Mouse (Mus musculus): ENCODE data around the gene Sephs1. TPM values are rescaled to one million over a fixed set of nuclear protein-coding genes. Genes with fewer than 3 reads are reported as not detected.

The Sephs1 gene
- total RNA-seq (2014; rRNA removed; ENCODE audit: low replicate concordance) (30.7 and 43.8 TPM in 2 replicates), polyA plus RNA-seq (2015; fragmentation: Nextera tagmentation; extraction: Ambion mirVana) (20.9 TPM in 2 replicates)

- H3K9ac ChIP-seq (replicated peaks; ENCODE audit: low read depth, low read length) = peak within 1 kb of the TSS; percentile 99
- H3K27ac ChIP-seq (ENCODE audit: low read depth) = peak within 1 kb of the TSS; percentile 100
- peak within 1 kb of the TSS; percentile 85 for H3K4me2 ChIP-seq (ENCODE audit: low read depth, low read length)
- TF ChIP-seq CTCF (IDR thresholded peaks at IDR 0.05; ENCODE audit: low read depth) = no peak
- TF ChIP-seq EP300 (IDR thresholded peaks at IDR 0.05; ENCODE audit: low read depth) = no peak
- under 1% methylated on average over 69 of the region's 115 CpGs for WGBS
- peaks cover 9% of the 10 kb centered on the region; the same call in 1 of the 2 replicates for H3K36me3 ChIP-seq (replicated peaks; ENCODE audit: control insufficient read depth, insufficient read depth, low read length)
- peak; percentile 85 for DNase-seq (ENCODE audit: low spot score)
- peak within 1 kb of the TSS; percentile 97 for H3K4me3 ChIP-seq (ENCODE audit: low read depth, low read length)
- no peaks in the 10 kb centered on the region for H3K9me3 ChIP-seq (replicated peaks; ENCODE audit: control insufficient read depth, low read length)
- peaks cover 11% of the 10 kb centered on the region; the same call in 1 of the 2 replicates for H3K4me1 ChIP-seq (ENCODE audit: control insufficient read depth, insufficient read depth)
- H3K27me3 ChIP-seq (ENCODE audit: control insufficient read depth, insufficient read depth, low read length) = no peaks in the 10 kb centered on the region
- ATAC-seq (ENCODE audit: insufficient read depth, low read depth) = peak; percentile 89
Observed at GRCm38 (mm10) chr2:4881350-4882248, at the start of gene Sephs1. Gene Sephs1, plus strand, starts transcription at chr2:4881564.

- Histone ChIP-seq H3K36me3 (replicated peaks; ENCODE audit: control insufficient read depth, insufficient read depth, low read length) (no peaks in the 10 kb centered on the region), H3K27me3 (ENCODE audit: control insufficient read depth, insufficient read depth, low read length) (no peaks in the 10 kb centered on the region)
- 58% methylated on average over 4 of the region's 4 CpGs for WGBS
Observed at GRCm38 (mm10) chr2:4832166-4832565, 49.2 kb upstream of the Sephs1 start.

GRCm38 (mm10) chr2:4849449-4849848 is 31.9 kb upstream of the Sephs1 start:
- DNase-seq (ENCODE audit: low spot score) (no peak), ATAC-seq (ENCODE audit: insufficient read depth, low read depth) (no peak)
- Histone ChIP-seq H3K27ac (ENCODE audit: low read depth) (no peak overlapping the region), H3K4me2 (ENCODE audit: low read depth, low read length) (no peak overlapping the region), H3K9me3 (replicated peaks; ENCODE audit: control insufficient read depth, low read length) (no peaks in the 10 kb centered on the region), H3K27me3 (ENCODE audit: control insufficient read depth, insufficient read depth, low read length) (no peaks in the 10 kb centered on the region), H3K9ac (replicated peaks; ENCODE audit: low read depth, low read length) (no peak overlapping the region), H3K4me1 (ENCODE audit: control insufficient read depth, insufficient read depth) (no peaks in the 10 kb centered on the region), H3K4me3 (ENCODE audit: low read depth, low read length) (no peak overlapping the region), H3K36me3 (replicated peaks; ENCODE audit: control insufficient read depth, insufficient read depth, low read length) (no peaks in the 10 kb centered on the region)
- WGBS = 82% methylated on average over 2 of the region's 2 CpGs
- TF ChIP-seq EP300 (IDR thresholded peaks at IDR 0.05; ENCODE audit: low read depth) (no peak), CTCF (IDR thresholded peaks at IDR 0.05; ENCODE audit: low read depth) (no peak)

More at GRCm38 (mm10) chr2:4832166-4832565, 49.2 kb upstream of the Sephs1 start:
- DNase-seq (ENCODE audit: low spot score) (no peak), ATAC-seq (ENCODE audit: insufficient read depth, low read depth) (no peak)
- Histone ChIP-seq H3K4me1 (ENCODE audit: control insufficient read depth, insufficient read depth) (no peaks in the 10 kb centered on the region), H3K4me3 (ENCODE audit: low read depth, low read length) (no peak overlapping the region), H3K4me2 (ENCODE audit: low read depth, low read length) (no peak overlapping the region), H3K27ac (ENCODE audit: low read depth) (no peak overlapping the region), H3K9me3 (replicated peaks; ENCODE audit: control insufficient read depth, low read length) (no peaks in the 10 kb centered on the region), H3K9ac (replicated peaks; ENCODE audit: low read depth, low read length) (no peak overlapping the region)
- no peak for TF ChIP-seq EP300 (IDR thresholded peaks at IDR 0.05; ENCODE audit: low read depth)
- TF ChIP-seq CTCF (IDR thresholded peaks at IDR 0.05; ENCODE audit: low read depth) = no peak

GRCm38 (mm10) chr2:4857186-4857585 is 24.2 kb upstream of the Sephs1 start:
- Histone ChIP-seq H3K4me2 (ENCODE audit: low read depth, low read length) (no peak overlapping the region), H3K4me3 (ENCODE audit: low read depth, low read length) (no peak overlapping the region), H3K9me3 (replicated peaks; ENCODE audit: control insufficient read depth, low read length) (no peaks in the 10 kb centered on the region), H3K9ac (replicated peaks; ENCODE audit: low read depth, low read length) (no peak overlapping the region), H3K27me3 (ENCODE audit: control insufficient read depth, insufficient read depth, low read length) (no peaks in the 10 kb centered on the region), H3K4me1 (ENCODE audit: control insufficient read depth, insufficient read depth) (no peaks in the 10 kb centered on the region), H3K27ac (ENCODE audit: low read depth) (no peak overlapping the region), H3K36me3 (replicated peaks; ENCODE audit: control insufficient read depth, insufficient read depth, low read length) (no peaks in the 10 kb centered on the region)
- DNase-seq (ENCODE audit: low spot score) (no peak), ATAC-seq (ENCODE audit: insufficient read depth, low read depth) (no peak)
- WGBS = 59% methylated on average over 5 of the region's 5 CpGs
- TF ChIP-seq EP300 (IDR thresholded peaks at IDR 0.05; ENCODE audit: low read depth) (no peak), CTCF (IDR thresholded peaks at IDR 0.05; ENCODE audit: low read depth) (no peak)

GRCm38 (mm10) chr2:4858161-4858560 is 23.2 kb upstream of the Sephs1 start:
- WGBS = 68% methylated on average over 10 of the region's 10 CpGs

More at GRCm38 (mm10) chr2:4858161-4858560, 23.2 kb upstream of the Sephs1 start:
- no peaks in the 10 kb centered on the region for H3K9me3 ChIP-seq (replicated peaks; ENCODE audit: control insufficient read depth, low read length)
- DNase-seq (ENCODE audit: low spot score) = no peak
- H3K27ac ChIP-seq (ENCODE audit: low read depth) = no peak overlapping the region
- ATAC-seq (ENCODE audit: insufficient read depth, low read depth) = no peak
- H3K4me1 ChIP-seq (ENCODE audit: control insufficient read depth, insufficient read depth) = no peaks in the 10 kb centered on the region
- no peaks in the 10 kb centered on the region for H3K36me3 ChIP-seq (replicated peaks; ENCODE audit: control insufficient read depth, insufficient read depth, low read length)
- H3K9ac ChIP-seq (replicated peaks; ENCODE audit: low read depth, low read length) = no peak overlapping the region
- no peak overlapping the region for H3K4me3 ChIP-seq (ENCODE audit: low read depth, low read length)
- TF ChIP-seq EP300 (IDR thresholded peaks at IDR 0.05; ENCODE audit: low read depth) (no peak), CTCF (IDR thresholded peaks at IDR 0.05; ENCODE audit: low read depth) (no peak)
- H3K4me2 ChIP-seq (ENCODE audit: low read depth, low read length) = no peak overlapping the region
- no peaks in the 10 kb centered on the region for H3K27me3 ChIP-seq (ENCODE audit: control insufficient read depth, insufficient read depth, low read length)
